Mouse (Mus musculus) CD4-positive, CD25-positive, alpha-beta regulatory T cell, adult 2 months (primary cell): ENCODE measurements around the gene Abcf2.

Source experiments
- DNase-seq: peaks from one replicate; pipeline ENCODE4 v3.0.0-alpha.2; 2012; ENCODE audit warnings: low read depth, low spot score

Gene Abcf2

GRCm38 (mm10) chr5:24601911-24602750 is 24.9 kb upstream of the Abcf2 start:
- DNase-seq: peak; percentile 62

- no peak for DNase-seq
Observed at GRCm38 (mm10) chr5:24601071-24601835, 24.0 kb upstream of the Abcf2 start.

- DNase-seq: no peak
Observed at GRCm38 (mm10) chr5:24600236-24600635, 23.0 kb upstream of the Abcf2 start.

- DNase-seq: no peak
Observed at GRCm38 (mm10) chr5:24599137-24599536, 21.9 kb upstream of the Abcf2 start.

- DNase-seq: peak; percentile 77
Observed at GRCm38 (mm10) chr5:24598570-24599006, 21.3 kb upstream of the Abcf2 start.

GRCm38 (mm10) chr5:24597901-24598569 is 20.8 kb upstream of the Abcf2 start:
- DNase-seq: no peak

GRCm38 (mm10) chr5:24597221-24597728 is 20.0 kb upstream of the Abcf2 start:
- peak; percentile 91 for DNase-seq

- DNase-seq: peak; percentile 67
Observed at GRCm38 (mm10) chr5:24596519-24597171, 19.4 kb upstream of the Abcf2 start.

- DNase-seq: no peak
Observed at GRCm38 (mm10) chr5:24595786-24596380, 18.6 kb upstream of the Abcf2 start.

- DNase-seq: no peak
Observed at GRCm38 (mm10) chr5:24595261-24595660, 18.0 kb upstream of the Abcf2 start.

GRCm38 (mm10) chr5:24594346-24594745 is 17.1 kb upstream of the Abcf2 start:
- DNase-seq: no peak

GRCm38 (mm10) chr5:24593928-24594327 is 16.7 kb upstream of the Abcf2 start:
- no peak for DNase-seq

GRCm38 (mm10) chr5:24593230-24593629 is 16.0 kb upstream of the Abcf2 start:
- no peak for DNase-seq

- no peak for DNase-seq
Observed at GRCm38 (mm10) chr5:24592471-24593160, 15.3 kb upstream of the Abcf2 start.

- no peak for DNase-seq
Observed at GRCm38 (mm10) chr5:24591796-24592470, 14.7 kb upstream of the Abcf2 start.

- DNase-seq: no peak
Observed at GRCm38 (mm10) chr5:24591268-24591721, 14.0 kb upstream of the Abcf2 start.

- no peak for DNase-seq
Observed at GRCm38 (mm10) chr5:24589511-24590500, 12.5 kb upstream of the Abcf2 start.

- DNase-seq: no peak
Observed at GRCm38 (mm10) chr5:24587200-24587577, 9.9 kb upstream of the Abcf2 start.
